Mouse (Mus musculus): Measurements from ENCODE around the gene Edem3.
"Not testable (repeated sequence)": the region's sequence is repeated elsewhere in the genome, so short reads cannot be mapped to it uniquely, and the experiment has no call there.

The Edem3 gene

GRCm38 (mm10) chr1:151749894-151750293 lies 5.3 kb upstream of the Edem3 start:
- DNase-seq (ENCODE audit: low read depth in 2 of 2, low spot score in 2 of 2) = not testable (repeated sequence)

DNA sequence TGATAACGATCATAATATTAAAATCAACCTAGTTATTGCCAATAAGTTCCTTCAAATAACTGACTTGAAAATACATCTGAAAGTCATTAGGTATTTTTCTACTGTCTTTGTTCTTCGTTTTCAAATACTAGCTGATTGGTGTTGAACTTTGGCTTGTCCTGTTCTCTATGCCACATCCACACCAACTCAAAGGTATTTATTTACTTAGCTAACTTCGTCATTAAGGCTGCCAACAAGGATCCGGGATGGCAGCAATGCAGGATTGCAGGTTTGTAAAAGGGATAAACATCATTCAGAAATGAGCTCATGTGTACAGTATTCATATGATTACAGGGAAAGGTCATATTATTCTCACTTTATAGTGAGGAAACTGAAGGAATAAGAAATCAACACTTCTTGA lies 2.2 kb upstream of the Edem3 start:
- no peak for DNase-seq (ENCODE audit: low read depth in 2 of 2, low spot score in 2 of 2)

DNA sequence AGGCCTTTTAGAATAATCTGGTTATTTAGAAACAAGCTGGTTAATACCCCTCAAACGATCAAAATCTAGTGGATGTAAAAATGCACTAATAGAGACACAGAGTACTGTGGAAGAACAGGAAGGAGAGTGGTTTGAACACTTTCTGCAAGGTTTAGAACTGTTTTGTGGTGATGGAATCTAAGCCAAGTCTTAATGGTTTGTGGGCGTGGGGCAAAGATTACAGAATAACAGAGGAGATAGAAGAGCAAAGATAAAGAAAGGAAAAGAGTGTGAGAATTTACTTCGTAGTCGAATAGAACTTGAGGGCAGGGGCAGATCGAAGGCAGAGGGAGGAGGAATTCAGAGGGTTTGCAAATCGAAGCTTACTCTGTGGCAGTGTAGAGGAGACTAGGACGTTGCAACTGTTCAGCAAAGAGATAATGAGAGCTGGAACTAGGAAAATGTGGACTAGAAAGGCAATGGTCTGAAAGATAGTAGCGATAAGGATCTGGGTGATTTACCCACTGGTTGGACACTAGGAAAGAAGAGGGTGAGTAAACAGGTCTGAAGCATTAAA lies 1.7 kb upstream of the Edem3 start:
- no peak for DNase-seq (ENCODE audit: low read depth in 2 of 2, low spot score in 2 of 2)

DNA sequence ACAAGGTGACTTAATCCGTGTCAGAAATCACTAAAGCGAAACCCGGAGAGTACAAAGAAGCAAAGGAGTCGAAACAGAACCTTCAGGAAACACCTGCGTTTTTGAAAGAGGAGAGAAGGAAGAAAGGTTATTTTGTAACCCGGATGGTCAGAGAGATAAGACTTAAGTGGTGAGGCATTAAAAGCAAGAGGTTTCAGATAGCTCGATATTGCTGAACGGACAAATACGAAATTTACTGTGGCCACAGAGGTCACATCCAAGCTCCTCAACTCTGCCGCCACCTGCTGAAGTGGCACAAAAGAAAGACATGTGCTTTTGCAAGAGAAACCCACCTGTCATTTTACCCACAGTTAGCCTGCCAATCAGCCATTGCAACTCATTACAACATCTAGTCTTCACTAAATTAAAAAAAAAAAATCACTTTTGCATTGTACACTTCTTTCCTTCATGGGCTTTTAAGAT lies 1.1 kb upstream of the Edem3 start:
- DNase-seq (ENCODE audit: low read depth in 2 of 2, low spot score in 2 of 2) = peak in 1 of 2 experiments; percentile 9

GRCm38 (mm10) chr1:151755660-151756424 lies 671 bp downstream of the Edem3 start:
- no peak for DNase-seq (ENCODE audit: low read depth in 2 of 2, low spot score in 2 of 2)

DNA sequence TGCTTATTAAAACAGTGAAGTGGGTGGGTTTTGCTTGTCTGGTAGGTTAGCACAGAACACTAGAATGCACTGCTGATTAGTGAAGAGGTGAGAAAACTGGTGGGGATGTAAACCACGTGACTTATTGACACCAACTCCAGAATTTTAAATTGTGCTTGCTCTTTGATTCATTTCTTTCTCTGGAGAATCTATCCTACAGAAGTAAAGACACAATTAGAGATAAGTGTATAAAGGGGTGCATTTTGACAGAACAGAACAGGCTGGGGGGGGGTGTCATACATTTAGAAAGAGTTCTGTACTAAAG lies 1.2 kb downstream of the Edem3 start:
- no peak for DNase-seq (ENCODE audit: low read depth in 2 of 2, low spot score in 2 of 2)

DNA sequence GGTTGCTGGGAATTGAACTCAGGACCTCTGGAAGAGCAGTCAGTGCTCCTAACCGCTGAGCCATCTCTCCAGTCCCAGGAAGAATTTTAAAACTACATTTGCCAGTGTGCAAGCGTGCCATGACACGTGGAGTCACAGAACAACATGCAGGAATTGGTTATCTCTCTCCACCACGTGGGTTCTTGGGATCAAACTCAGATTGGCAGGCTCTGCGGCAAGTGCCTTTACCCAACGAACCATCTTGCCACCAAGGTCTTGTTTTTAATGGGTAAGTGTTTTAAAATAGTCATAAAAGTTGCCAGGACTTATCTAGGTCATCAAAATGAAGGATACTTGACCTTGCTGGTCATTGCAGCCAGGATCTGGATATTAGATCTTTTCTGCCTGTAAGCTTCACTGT lies 3.1 kb downstream of the Edem3 start:
- no peak for DNase-seq (ENCODE audit: low read depth in 2 of 2, low spot score in 2 of 2)

DNA sequence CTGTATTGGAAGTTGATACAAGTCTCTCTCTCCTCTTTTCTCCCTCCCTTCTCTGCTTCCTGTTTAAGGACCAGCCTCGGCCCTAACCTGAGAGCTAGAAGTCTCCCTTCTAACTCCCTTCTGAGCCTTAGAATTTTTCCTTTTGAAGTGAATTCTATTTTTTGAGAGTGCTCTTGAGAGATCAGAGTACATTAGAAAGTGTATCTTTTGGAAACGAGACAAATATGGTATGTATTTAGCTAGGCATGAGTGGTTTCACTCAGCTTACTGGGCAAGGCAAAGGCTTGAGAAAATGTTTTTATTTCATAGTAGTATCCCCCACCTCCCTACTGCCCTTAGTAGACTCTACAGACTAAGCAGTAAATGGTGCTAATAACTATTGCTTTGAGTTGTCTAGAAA lies 3.8 kb downstream of the Edem3 start:
- DNase-seq (ENCODE audit: low read depth in 2 of 2, low spot score in 2 of 2) = no peak

- no peak for DNase-seq (ENCODE audit: low read depth in 2 of 2, low spot score in 2 of 2)
Measured at GRCm38 (mm10) chr1:151764236-151764635, 9.1 kb downstream of the Edem3 start.

- DNase-seq (ENCODE audit: low read depth in 2 of 2, low spot score in 2 of 2) = no peak
Measured at GRCm38 (mm10) chr1:151766166-151766565, 11.0 kb downstream of the Edem3 start.

GRCm38 (mm10) chr1:151766976-151767654 lies 11.9 kb downstream of the Edem3 start:
- no peak for DNase-seq (ENCODE audit: low read depth in 2 of 2, low spot score in 2 of 2)

- DNase-seq (ENCODE audit: low read depth in 2 of 2, low spot score in 2 of 2) = no peak
Measured at GRCm38 (mm10) chr1:151769200-151769913, 14.2 kb downstream of the Edem3 start.

DNA sequence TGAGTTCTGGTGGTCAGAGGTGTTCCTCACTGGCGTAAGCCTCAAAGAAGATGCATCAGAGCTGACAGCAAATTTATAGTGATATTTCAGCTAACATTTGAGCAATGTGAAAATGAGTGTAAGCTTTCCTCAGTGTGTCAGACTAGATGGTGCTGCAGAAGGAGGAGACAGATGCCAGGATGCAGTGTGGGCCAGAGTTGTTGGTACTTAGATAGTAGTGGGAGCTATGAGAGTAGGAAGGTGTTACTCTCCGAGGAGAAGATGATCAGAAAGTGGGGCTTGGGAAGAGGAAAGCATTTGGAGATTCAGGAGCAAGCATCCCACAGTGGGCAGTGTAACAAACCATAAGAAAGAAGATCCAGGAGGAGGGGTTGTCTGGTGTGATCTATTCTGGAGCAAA lies 22.4 kb downstream of the Edem3 start:
- no peak for DNase-seq (ENCODE audit: low read depth in 2 of 2, low spot score in 2 of 2)

- no peak for DNase-seq (ENCODE audit: low read depth in 2 of 2, low spot score in 2 of 2)
Measured at GRCm38 (mm10) chr1:151778592-151778991, 23.4 kb downstream of the Edem3 start.

- no peak for DNase-seq (ENCODE audit: low read depth in 2 of 2, low spot score in 2 of 2)
Measured at GRCm38 (mm10) chr1:151779306-151779705, 24.1 kb downstream of the Edem3 start.

GRCm38 (mm10) chr1:151781447-151781846 lies 26.3 kb downstream of the Edem3 start:
- no peak for DNase-seq (ENCODE audit: low read depth in 2 of 2, low spot score in 2 of 2)

DNA sequence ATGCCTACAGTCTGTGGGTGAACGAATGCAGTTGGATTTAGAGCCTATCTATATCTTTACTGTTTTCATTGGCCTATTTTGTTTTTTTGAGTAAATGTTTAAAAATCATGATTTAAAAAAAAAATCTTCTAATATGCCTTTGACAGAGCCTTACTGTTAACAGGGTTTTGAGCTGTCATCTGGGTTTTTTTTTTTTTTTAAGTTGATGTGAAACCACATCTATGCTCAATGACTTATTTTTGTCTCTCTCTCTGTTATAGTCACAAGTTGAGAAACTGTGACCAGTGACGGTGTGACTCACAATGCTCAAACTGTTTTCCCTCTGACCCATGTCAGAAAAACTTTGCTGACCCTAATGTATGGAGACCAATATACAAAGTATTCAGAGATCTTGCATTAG lies 28.2 kb downstream of the Edem3 start:
- DNase-seq (ENCODE audit: low read depth in 2 of 2, low spot score in 2 of 2) = no peak

DNA sequence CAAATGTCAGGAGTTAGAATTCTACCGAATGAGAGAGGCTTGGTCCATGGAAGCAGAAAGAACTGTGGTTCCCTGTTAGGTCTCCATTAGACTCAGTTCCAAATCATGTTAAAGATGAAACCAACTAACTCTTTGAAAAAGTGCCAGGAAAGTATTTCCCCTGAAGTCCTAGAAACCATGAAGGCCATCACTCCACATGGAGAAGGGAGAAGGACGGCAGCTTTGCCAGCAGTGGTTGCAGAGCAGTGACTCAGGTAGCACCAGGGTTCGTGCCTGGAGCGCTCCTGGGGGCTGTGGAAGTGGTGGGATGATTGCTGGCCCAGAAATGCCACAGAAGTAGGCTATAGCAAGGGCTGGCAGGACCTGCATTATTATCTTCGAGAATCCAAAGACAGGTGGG lies 31.2 kb downstream of the Edem3 start:
- no peak for DNase-seq (ENCODE audit: low read depth in 2 of 2, low spot score in 2 of 2)

DNA sequence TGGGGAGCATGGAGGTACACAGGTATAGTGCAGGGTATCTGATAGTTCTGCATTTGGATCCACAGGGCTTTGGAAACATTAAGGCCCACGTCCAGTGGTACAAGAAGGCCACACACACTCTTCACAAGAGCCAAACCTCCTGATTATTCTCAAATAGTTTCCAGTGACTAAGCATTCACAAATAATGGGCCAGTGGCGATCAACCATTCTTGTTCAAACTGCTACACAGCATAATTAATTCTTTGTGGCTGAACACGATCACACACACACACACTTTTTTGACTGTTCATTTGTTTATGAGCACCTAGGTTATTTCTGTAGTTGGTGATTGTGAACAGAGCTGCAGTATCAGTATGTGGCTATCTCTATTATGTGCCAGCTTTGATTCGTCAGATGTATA lies 34.0 kb downstream of the Edem3 start:
- no peak for DNase-seq (ENCODE audit: low read depth in 2 of 2, low spot score in 2 of 2)

DNA sequence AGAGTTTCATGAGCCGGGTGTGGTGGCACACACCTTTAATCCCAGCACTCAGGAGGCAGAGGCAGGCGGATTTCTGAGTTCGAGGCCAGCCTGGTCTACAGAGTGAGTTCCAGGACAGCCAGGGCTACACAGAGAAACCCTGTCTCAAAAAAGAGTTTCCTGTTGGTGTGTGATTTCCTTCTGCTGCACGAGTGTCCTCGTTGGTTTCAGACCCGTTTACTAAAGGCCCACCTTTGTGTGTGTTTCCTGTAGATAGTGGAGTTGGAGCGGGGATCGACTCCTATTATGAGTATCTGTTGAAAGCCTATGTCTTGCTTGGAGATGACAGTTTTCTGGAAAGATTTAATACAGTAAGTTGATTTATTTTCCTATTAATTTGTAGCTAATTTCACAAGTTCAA lies 36.9 kb downstream of the Edem3 start:
- DNase-seq (ENCODE audit: low read depth in 2 of 2, low spot score in 2 of 2) = not testable (repeated sequence)

- DNase-seq (ENCODE audit: low read depth in 2 of 2, low spot score in 2 of 2) = not testable (repeated sequence)
Measured at GRCm38 (mm10) chr1:151802795-151803194, 47.6 kb downstream of the Edem3 start.

DNA sequence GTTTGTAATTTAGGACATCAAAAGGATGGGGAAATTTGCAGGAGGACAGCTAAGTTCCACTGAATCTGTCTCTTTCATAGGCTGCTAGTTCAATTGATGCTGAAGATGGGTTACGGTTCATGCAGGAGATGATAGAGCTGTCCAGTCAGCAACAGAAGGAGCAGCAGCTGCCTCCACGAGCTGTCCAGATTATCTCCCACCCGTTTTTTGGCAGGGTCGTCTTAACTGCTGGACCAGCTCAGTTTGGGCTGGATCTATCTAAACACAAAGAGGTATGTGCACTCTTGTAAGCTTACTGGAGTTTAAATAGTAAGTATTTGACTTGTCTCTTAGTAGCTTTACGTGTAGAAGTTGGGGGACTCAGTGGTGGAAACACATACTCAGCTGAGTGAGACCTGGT lies 52.1 kb downstream of the Edem3 start:
- DNase-seq (ENCODE audit: low read depth in 2 of 2, low spot score in 2 of 2) = no peak

Measured in CD8-positive naive resting alpha-beta T cell, adult 2 months (primary cell).